Mouse (Mus musculus) stomach, postnatal 0 days (tissue): ENCODE measurements at regions not wholly inside any gene's neighbourhood (a gene's known extent, or its start where the extent isn't known, plus 50 kb on each side); places are given as distances from the start of the nearest gene placed in this dataset.

Experiments
- ATAC-seq: fragments of 200-750 bp; cut with Nextera tagmentation; 2 replicates; pipeline ENCODE4 v1.8.0; 2017; ENCODE audit not compliant: low FRiP score, low TSS enrichment
- DNase-seq: peaks from one replicate; pipeline ENCODE4 v3.0.0-alpha.2; 2016; ENCODE audit warnings: low spot score
- H3K27ac ChIP-seq: fragments of 300-500 bp; sonication (generic); replicated peaks from 2 replicates; pipeline ENCODE4 v1.5.1; 2014; ENCODE audit warnings: mild to moderate bottlenecking, control low read depth
- H3K27me3 ChIP-seq: fragments of 300-500 bp; sonication (generic); 2 replicates; pipeline ENCODE4 v1.6.1; 2014; ENCODE audit warnings: low read length; ENCODE audit not compliant: control insufficient read depth, insufficient read depth
- H3K36me3 ChIP-seq: fragments of 300-500 bp; sonication (generic); 2 replicates; pipeline ENCODE4 v1.6.1; 2014; ENCODE audit warnings: low read length, mixed read lengths; ENCODE audit not compliant: control insufficient read depth, insufficient read depth
- H3K4me1 ChIP-seq: fragments of 300-500 bp; sonication (generic); replicated peaks from 2 replicates; pipeline ENCODE4 v1.6.1; 2014; ENCODE audit warnings: antibody characterized with exemption; ENCODE audit not compliant: control insufficient read depth, insufficient read depth
- H3K4me2 ChIP-seq: fragments of 300-500 bp; sonication (generic); replicated peaks from 2 replicates; pipeline ENCODE4 v1.6.1; 2014; ENCODE audit warnings: low read depth, mild to moderate bottlenecking, control low read depth, moderate library complexity
- H3K4me3 ChIP-seq: fragments of 300-500 bp; sonication (generic); 2 replicates; pipeline ENCODE4 v1.5.1; 2014; ENCODE audit warnings: low read depth, low read length, control low read depth
- H3K9ac ChIP-seq: fragments of 300-500 bp; sonication (generic); 2 replicates; pipeline ENCODE4 v1.6.1; 2014; ENCODE audit warnings: mild to moderate bottlenecking, low read length, control low read depth, mixed read lengths
- H3K9me3 ChIP-seq: fragments of 300-500 bp; sonication (generic); 2 replicates; pipeline ENCODE4 v1.6.1; 2016; ENCODE audit warnings: low read length; ENCODE audit not compliant: control insufficient read depth
- CTCF ChIP-seq: IDR thresholded peaks from 2 replicates; pipeline ENCODE4 v1.5.1; 2016; ENCODE audit warnings: antibody characterized with exemption, low read depth, mild to moderate bottlenecking, moderate library complexity
- EP300 ChIP-seq: optimal IDR thresholded peaks from 2 replicates; pipeline ENCODE3; 2016; ENCODE audit warnings: antibody characterized with exemption
- WGBS: fragments of 180-500 bp; shearing (Covaris S2); extraction: QIAGEN DNeasy Blood & Tissue Kit; methylation state at CpG from one replicate; pipeline ENCODE4 v1.1.7; 2014; 5-methylcytosine and 5-hydroxymethylcytosine counted together

- Histone ChIP-seq H3K27me3 (no peaks in the 10 kb centered on the region), H3K4me3 (no peak overlapping the region), H3K4me1 (no peaks in the 10 kb centered on the region), H3K9ac (no peak overlapping the region), H3K27ac (no peak overlapping the region), H3K4me2 (no peak overlapping the region), H3K9me3 (no peaks in the 10 kb centered on the region), H3K36me3 (no peaks in the 10 kb centered on the region)
- DNase-seq: no peak
- no peak for TF ChIP-seq CTCF
- no peak for ATAC-seq
- WGBS: 77% methylated on average over 8 of the region's 8 CpGs
Observed at GRCm38 (mm10) chr15:97519919-97520345, 185.7 kb downstream of the Rpap3 start.

GRCm38 (mm10) chr15:97517926-97518325, 187.7 kb downstream of the Rpap3 start:
- DNase-seq (no peak), ATAC-seq (no peak)
- Histone ChIP-seq H3K4me2 (no peak overlapping the region), H3K9me3 (no peaks in the 10 kb centered on the region), H3K27ac (no peak overlapping the region), H3K27me3 (no peaks in the 10 kb centered on the region), H3K36me3 (no peaks in the 10 kb centered on the region), H3K9ac (no peak overlapping the region), H3K4me1 (no peaks in the 10 kb centered on the region), H3K4me3 (no peak overlapping the region)
- WGBS: 67% methylated on average over 10 of the region's 10 CpGs
- TF ChIP-seq CTCF: no peak
- TF ChIP-seq EP300: no peak

- TF ChIP-seq EP300: no peak
- no peak for TF ChIP-seq CTCF
- H3K4me1 ChIP-seq: no peaks in the 10 kb centered on the region
- 94% methylated on average over 11 of the region's 11 CpGs for WGBS
- no peaks in the 10 kb centered on the region for H3K36me3 ChIP-seq
- ATAC-seq: no peak
- H3K9ac ChIP-seq: no peak overlapping the region
- no peaks in the 10 kb centered on the region for H3K9me3 ChIP-seq
- H3K27ac ChIP-seq: no peak overlapping the region
- no peaks in the 10 kb centered on the region for H3K27me3 ChIP-seq
- H3K4me3 ChIP-seq: no peak overlapping the region
- no peak overlapping the region for H3K4me2 ChIP-seq
- DNase-seq: no peak
Observed at GRCm38 (mm10) chr15:97517188-97517587, 188.4 kb downstream of the Rpap3 start.

GRCm38 (mm10) chr15:97515773-97516172, 189.9 kb downstream of the Rpap3 start:
- Histone ChIP-seq H3K4me3 (no peak overlapping the region), H3K36me3 (no peaks in the 10 kb centered on the region), H3K4me2 (no peak overlapping the region), H3K9ac (no peak overlapping the region), H3K9me3 (no peaks in the 10 kb centered on the region), H3K27ac (no peak overlapping the region), H3K4me1 (no peaks in the 10 kb centered on the region), H3K27me3 (no peaks in the 10 kb centered on the region)
- ATAC-seq (no peak), DNase-seq (no peak)
- TF ChIP-seq CTCF (no peak), EP300 (no peak)
- WGBS: 77% methylated on average over 4 of the region's 4 CpGs

- Histone ChIP-seq H3K9ac (no peak overlapping the region), H3K27ac (no peak overlapping the region), H3K9me3 (no peaks in the 10 kb centered on the region), H3K4me2 (no peak overlapping the region), H3K4me1 (no peaks in the 10 kb centered on the region), H3K4me3 (no peak overlapping the region), H3K36me3 (no peaks in the 10 kb centered on the region), H3K27me3 (no peaks in the 10 kb centered on the region)
- no peak for ATAC-seq
- 90% methylated on average over 16 of the region's 16 CpGs for WGBS
- DNase-seq: no peak
- no peak for TF ChIP-seq EP300
- no peak for TF ChIP-seq CTCF
Observed at GRCm38 (mm10) chr15:97507656-97508306, 197.8 kb downstream of the Rpap3 start.

GRCm38 (mm10) chr15:97507176-97507575, 198.4 kb downstream of the Rpap3 start:
- Histone ChIP-seq H3K4me3 (no peak overlapping the region), H3K4me1 (no peaks in the 10 kb centered on the region), H3K36me3 (no peaks in the 10 kb centered on the region), H3K27me3 (no peaks in the 10 kb centered on the region), H3K9ac (no peak overlapping the region), H3K9me3 (no peaks in the 10 kb centered on the region), H3K27ac (no peak overlapping the region), H3K4me2 (no peak overlapping the region)
- ATAC-seq (no peak), DNase-seq (no peak)
- no peak for TF ChIP-seq EP300
- TF ChIP-seq CTCF: no peak
- 92% methylated on average over 11 of the region's 11 CpGs for WGBS
